Mouse (Mus musculus) embryo, embryonic 10 days (tissue): ENCODE data around the gene A530032D15Rik.
"Not testable (repeated sequence)": the region's sequence is repeated elsewhere in the genome, so short reads cannot be mapped to it uniquely, and the experiment has no call there.

Experiments
- DNase-seq: peaks from one replicate; pipeline ENCODE4 v3.0.0-alpha.2; 2015; ENCODE audit warnings: low spot score

Gene A530032D15Rik

GRCm38 (mm10) chr1:85109753-85110152, at the start of gene A530032D15Rik:
TSS of gene A530032D15Rik (minus strand) at chr1:85109853.
- not testable (repeated sequence) for DNase-seq

GRCm38 (mm10) chr1:85155151-85155550, 45.5 kb upstream of the A530032D15Rik start:
- DNase-seq = not testable (repeated sequence)

GRCm38 (mm10) chr1:85133671-85134070, 24.0 kb upstream of the A530032D15Rik start:
- not testable (repeated sequence) for DNase-seq

- DNase-seq = not testable (repeated sequence)
Observed at GRCm38 (mm10) chr1:85121841-85122240, 12.2 kb upstream of the A530032D15Rik start.

- DNase-seq = not testable (repeated sequence)
Observed at GRCm38 (mm10) chr1:85118341-85118740, 8.7 kb upstream of the A530032D15Rik start.

GRCm38 (mm10) chr1:85117537-85117936, 7.9 kb upstream of the A530032D15Rik start:
- DNase-seq = not testable (repeated sequence)

GRCm38 (mm10) chr1:85114666-85115402, 5.2 kb upstream of the A530032D15Rik start:
- not testable (repeated sequence) for DNase-seq

- DNase-seq = not testable (repeated sequence)
Observed at GRCm38 (mm10) chr1:85114078-85114477, 4.4 kb upstream of the A530032D15Rik start.

- not testable (repeated sequence) for DNase-seq
Observed at GRCm38 (mm10) chr1:85112889-85113288, 3.2 kb upstream of the A530032D15Rik start.

GRCm38 (mm10) chr1:85112266-85112665, 2.6 kb upstream of the A530032D15Rik start:
- DNase-seq = not testable (repeated sequence)

- not testable (repeated sequence) for DNase-seq
Observed at GRCm38 (mm10) chr1:85111572-85111971, 1.9 kb upstream of the A530032D15Rik start.

GRCm38 (mm10) chr1:85110876-85111275, 1.2 kb upstream of the A530032D15Rik start:
- not testable (repeated sequence) for DNase-seq

- not testable (repeated sequence) for DNase-seq
Observed at GRCm38 (mm10) chr1:85106013-85106412, 3.6 kb downstream of the A530032D15Rik start.

- DNase-seq = not testable (repeated sequence)
Observed at GRCm38 (mm10) chr1:85105336-85105735, 4.3 kb downstream of the A530032D15Rik start.

GRCm38 (mm10) chr1:85101754-85102153, 7.9 kb downstream of the A530032D15Rik start:
- DNase-seq = not testable (repeated sequence)

GRCm38 (mm10) chr1:85099864-85100263, 9.8 kb downstream of the A530032D15Rik start, which contains the start of gene Gm10553:
TSS of gene Gm10553 (plus strand) at chr1:85100164.
- not testable (repeated sequence) for DNase-seq

- not testable (repeated sequence) for DNase-seq
Observed at GRCm38 (mm10) chr1:85099081-85099480, 10.6 kb downstream of the A530032D15Rik start.

GRCm38 (mm10) chr1:85093011-85093572, 16.6 kb downstream of the A530032D15Rik start:
- not testable (repeated sequence) for DNase-seq

GRCm38 (mm10) chr1:85092169-85092568, 17.5 kb downstream of the A530032D15Rik start:
- not testable (repeated sequence) for DNase-seq

- not testable (repeated sequence) for DNase-seq
Observed at GRCm38 (mm10) chr1:85086211-85086610, 23.4 kb downstream of the A530032D15Rik start.

- not testable (repeated sequence) for DNase-seq
Observed at GRCm38 (mm10) chr1:85084803-85085202, 24.9 kb downstream of the A530032D15Rik start.

GRCm38 (mm10) chr1:85073099-85073498, 36.6 kb downstream of the A530032D15Rik start:
- DNase-seq = not testable (repeated sequence)

- not testable (repeated sequence) for DNase-seq
Observed at GRCm38 (mm10) chr1:85071690-85072089, 38.0 kb downstream of the A530032D15Rik start.
